Mouse (Mus musculus): ENCODE results near the gene Ece2.

GRCm38 (mm10) chr16:20620751-20621190 is 8.9 kb upstream of the Ece2 start:
- no peak for TF ChIP-seq POLR2A (IDR thresholded peaks at IDR 0.05; ENCODE audit: insufficient read depth, low read depth, low read length)
- no peak for TF ChIP-seq CTCF (IDR thresholded peaks at IDR 0.05; ENCODE audit: insufficient read depth, low read depth, low read length)
